Mouse (Mus musculus) left cerebral cortex, postnatal 10 days (tissue): ENCODE measurements around the gene Olfr24. TPM values are rescaled to one million over a fixed set of nuclear protein-coding genes. Genes with fewer than 3 reads are reported as not detected.
A peak's percentile ranks its signal among the peaks of the same experiment; 100 is the strongest.
"Not testable (repeated sequence)": the region's sequence is repeated elsewhere in the genome, so short reads cannot be mapped to it uniquely, and the experiment has no call there.

ENCODE experiments used
- DNase-seq, 2 experiments: peaks; one replicate each; pipeline ENCODE4 v3.0.0; 2021 to 2022; ENCODE audit warnings: low spot score in 2 of 2, mixed read lengths in 1 of 2; ENCODE audit errors: extremely low spot score in 1 of 2
- intact Hi-C: fragments of 180-260 bp; cut with DNase I; formaldehyde crosslinking; loops from one replicate; pipeline ENCODE4 v1.15.1; 2025
- total RNA-seq, 2 experiments: library from RNA; stranded (reverse); gene quantifications; 2 replicates each; pipeline ENCODE4 v1.2.3; 2021

The Olfr24 gene
- not detected for total RNA-seq

- no peak for DNase-seq
- intact Hi-C loops, result no loop called here
Measured at GRCm38 (mm10) chr9:18763896-18764295, at the start of gene Olfr24. Gene Olfr24 (minus strand): TSS chr9:18763996.

GRCm38 (mm10) chr9:18785316-18785715, 21.5 kb upstream of the Olfr24 start:
- intact Hi-C loops, result no loop called here
- no peak for DNase-seq

- peak; percentile 1 to 36 for DNase-seq
Measured at GRCm38 (mm10) chr9:18779476-18779875, 15.7 kb upstream of the Olfr24 start.

GRCm38 (mm10) chr9:18778981-18779380, 15.2 kb upstream of the Olfr24 start:
- DNase-seq, result no peak
- intact Hi-C loops, result no loop called here

More at GRCm38 (mm10) chr9:18779476-18779875, 15.7 kb upstream of the Olfr24 start:
- intact Hi-C loops, result no loop called here

DNA sequence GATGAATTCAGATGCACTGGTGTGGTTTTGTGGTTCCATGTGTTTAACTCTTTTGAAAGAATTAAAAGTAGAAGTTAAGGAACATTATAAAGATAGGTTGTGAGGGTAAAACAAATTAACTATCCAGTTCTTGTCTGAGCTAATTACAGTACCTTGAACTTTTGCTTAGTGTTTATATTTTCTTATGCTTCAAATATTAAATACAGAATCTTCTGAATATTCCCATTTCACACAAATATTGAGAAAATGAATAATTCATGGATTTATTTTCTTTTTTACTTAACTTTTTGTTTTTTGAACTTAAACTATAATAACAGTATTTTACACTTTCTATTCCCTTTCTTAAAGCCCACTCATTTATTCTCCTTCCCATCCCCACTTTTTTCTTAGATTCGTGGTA, 8.2 kb downstream of the Olfr24 start:
- intact Hi-C loops, result no loop called here
- DNase-seq, result no peak

DNA sequence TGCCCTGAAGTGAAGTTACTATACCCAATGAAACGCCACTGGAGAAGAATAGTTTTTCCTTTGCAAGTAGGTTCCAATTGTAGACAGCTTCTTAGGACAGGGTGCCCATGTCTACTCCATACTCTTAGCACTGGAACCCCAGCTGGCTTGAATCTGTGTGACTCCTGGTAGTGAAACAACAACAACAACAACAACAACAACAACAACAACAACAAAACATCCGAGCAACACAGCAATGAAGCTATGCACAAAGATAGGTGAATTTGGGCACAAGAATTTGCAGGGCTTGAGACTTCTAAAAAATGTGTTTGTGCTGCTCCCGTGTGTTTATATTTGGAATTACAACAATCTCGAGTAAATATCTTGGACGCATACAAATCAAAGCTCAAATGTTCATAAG, 19.2 kb downstream of the Olfr24 start:
- intact Hi-C loops, result loop anchor here (5.0 to 10.0 kb wide), 2 partner anchors 232 to 420 kb away; no protein-coding TSS in a partner anchor
- peak in 1 of 2 experiments; percentile 8 for DNase-seq

GRCm38 (mm10) chr9:18734177-18734576, 29.6 kb downstream of the Olfr24 start:
- DNase-seq, intact Hi-C loops: not testable (repeated sequence)

- no peak for DNase-seq
- intact Hi-C loops, result no loop called here
Measured at GRCm38 (mm10) chr9:18722712-18723099, 41.1 kb downstream of the Olfr24 start.

GRCm38 (mm10) chr9:18721931-18722711, 41.7 kb downstream of the Olfr24 start:
- no peak for DNase-seq
- intact Hi-C loops, result no loop called here

GRCm38 (mm10) chr9:18721011-18721410, 42.8 kb downstream of the Olfr24 start:
- intact Hi-C loops, result no loop called here

DNA sequence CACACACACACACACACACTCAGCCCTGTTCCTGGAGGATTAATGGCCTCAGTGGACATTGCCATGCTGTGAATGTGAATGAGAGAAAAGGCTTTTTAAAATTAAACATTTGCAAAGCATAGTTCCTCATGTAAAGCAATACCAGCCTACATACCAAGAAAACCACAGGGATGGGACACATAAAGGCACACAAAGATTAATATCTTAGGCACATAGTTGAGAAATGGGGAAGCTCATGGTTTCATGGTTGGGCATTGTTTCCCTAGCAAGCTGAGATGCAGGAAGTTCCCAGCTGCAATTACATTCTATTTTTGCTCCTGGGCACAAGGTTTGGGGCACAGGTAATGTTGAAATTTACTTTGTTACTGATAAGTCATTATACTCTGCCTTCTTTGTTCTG, 58.2 kb downstream of the Olfr24 start:
- intact Hi-C loops, result no loop called here
- DNase-seq, result no peak

More at GRCm38 (mm10) chr9:18721011-18721410, 42.8 kb downstream of the Olfr24 start:
- no peak for DNase-seq

Other genes with a start within 250 kb of the Olfr24 start
- not detected for gene Muc16, start 89.5 kb downstream of the Olfr24 start, total RNA-seq
- not detected for gene Olfr828, start 55.5 kb upstream of the Olfr24 start, total RNA-seq
- gene Olfr829, start 90.9 kb upstream of the Olfr24 start, total RNA-seq, result not detected
- not detected for gene Olfr830, start 110.7 kb upstream of the Olfr24 start, total RNA-seq
- gene Olfr832, start 173.1 kb upstream of the Olfr24 start, total RNA-seq, result not detected
- gene Olfr834, start 224.0 kb upstream of the Olfr24 start, total RNA-seq, result not detected